Mouse (Mus musculus) embryonic facial prominence, embryonic 10.5 days (tissue): Measurements from ENCODE around the gene Ccdc50. TPM values are rescaled to one million over a fixed set of nuclear protein-coding genes. Genes with fewer than 3 reads are reported as not detected.

Source experiments
- DNase-seq: peaks from one replicate; pipeline ENCODE4 v3.0.0-alpha.2; 2017; ENCODE audit warnings: low spot score
- H3K27ac ChIP-seq: fragments of 300-500 bp; sonication (generic); replicated peaks from 2 replicates; pipeline ENCODE4 v1.5.1; 2016; ENCODE audit warnings: mild to moderate bottlenecking
- H3K27me3 ChIP-seq: fragments of 300-500 bp; sonication (generic); replicated peaks from 2 replicates; pipeline ENCODE4 v1.6.1; 2016; ENCODE audit warnings: low read depth, mild to moderate bottlenecking; ENCODE audit not compliant: poor library complexity, severe bottlenecking
- H3K36me3 ChIP-seq: fragments of 300-500 bp; sonication (generic); replicated peaks from 2 replicates; pipeline ENCODE4 v1.6.1; 2016; ENCODE audit warnings: mild to moderate bottlenecking, moderate library complexity
- H3K4me1 ChIP-seq: fragments of 300-500 bp; sonication (generic); 2 replicates; pipeline ENCODE4 v1.6.1; 2016
- H3K4me3 ChIP-seq: fragments of 300-500 bp; sonication (generic); 2 replicates; pipeline ENCODE4 v1.5.1; 2016; ENCODE audit warnings: mild to moderate bottlenecking, moderate library complexity
- H3K9me3 ChIP-seq: fragments of 300-500 bp; sonication (generic); 2 replicates; pipeline ENCODE4 v1.6.1; 2016; ENCODE audit warnings: mild to moderate bottlenecking
- WGBS: fragments of 180-500 bp; shearing (Covaris S2); methylation state at CpG from one replicate; pipeline ENCODE4 v1.1.7; 2016; 5-methylcytosine and 5-hydroxymethylcytosine counted together
- polyA plus RNA-seq: library from polyadenylated mRNA; unstranded; fragments of >200 nt; fragmentation: Nextera tagmentation; extraction: Ambion mirVana; gene quantifications from 2 replicates; pipeline ENCODE4 v1.2.1, GENCODE M21; 2016

Gene Ccdc50
- polyA plus RNA-seq, 1 experiment from 2014 or later: 53.4 TPM

GRCm38 (mm10) chr16:27384893-27385603 lies 3.6 kb upstream of the Ccdc50 start:
- no peak for DNase-seq

GRCm38 (mm10) chr16:27385649-27386048 lies 3.0 kb upstream of the Ccdc50 start:
- no peak for DNase-seq
- Histone ChIP-seq H3K27me3 (no peaks in the 10 kb centered on the region), H3K4me1 (peaks cover 17% of the 10 kb centered on the region), H3K36me3 (no peaks in the 10 kb centered on the region), H3K9me3 (no peaks in the 10 kb centered on the region), H3K27ac (no peak overlapping the region), H3K4me3 (no peak overlapping the region)
- WGBS: 70% methylated on average over 1 of the region's 1 CpGs

More at GRCm38 (mm10) chr16:27384893-27385603, 3.6 kb upstream of the Ccdc50 start:
- H3K4me3 ChIP-seq: no peak overlapping the region
- no peaks in the 10 kb centered on the region for H3K27me3 ChIP-seq
- H3K36me3 ChIP-seq: no peaks in the 10 kb centered on the region
- no peak overlapping the region for H3K27ac ChIP-seq
- WGBS: 73% methylated on average over 4 of the region's 4 CpGs
- no peaks in the 10 kb centered on the region for H3K9me3 ChIP-seq
- H3K4me1 ChIP-seq: peaks cover 11% of the 10 kb centered on the region

DNA sequence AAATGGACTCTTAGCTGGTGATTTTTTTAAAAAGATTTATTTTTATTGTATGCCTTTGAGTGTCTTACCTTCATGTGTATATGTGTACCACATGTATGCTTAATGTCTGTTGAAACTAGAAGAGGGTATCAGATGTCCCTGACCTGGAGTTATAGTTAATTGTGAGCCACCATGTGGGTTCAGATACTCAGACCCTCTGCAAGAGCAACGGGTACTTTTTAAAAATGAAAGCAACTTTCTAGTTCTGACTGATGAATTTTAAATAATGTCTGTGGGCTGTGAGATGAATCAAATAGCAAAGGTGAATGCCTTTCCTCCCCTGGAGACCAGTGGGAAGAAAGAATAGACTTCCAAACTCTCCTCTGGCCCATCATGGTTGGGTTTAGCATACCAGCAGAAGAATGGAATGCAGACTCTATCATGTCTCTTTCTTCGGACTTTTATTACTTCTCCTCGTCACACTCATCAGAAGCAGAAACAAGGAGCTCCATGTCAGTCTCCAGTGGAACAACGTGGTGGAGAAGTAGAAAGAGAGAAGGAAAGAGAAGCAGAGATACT lies 1.7 kb upstream of the Ccdc50 start:
- no peaks in the 10 kb centered on the region for H3K27me3 ChIP-seq
- H3K27ac ChIP-seq: no peak overlapping the region
- H3K4me1 ChIP-seq: peaks cover 24% of the 10 kb centered on the region
- no peak overlapping the region for H3K4me3 ChIP-seq
- DNase-seq: no peak
- H3K36me3 ChIP-seq: no peaks in the 10 kb centered on the region
- 76% methylated on average over 4 of the region's 4 CpGs for WGBS
- no peaks in the 10 kb centered on the region for H3K9me3 ChIP-seq

DNA sequence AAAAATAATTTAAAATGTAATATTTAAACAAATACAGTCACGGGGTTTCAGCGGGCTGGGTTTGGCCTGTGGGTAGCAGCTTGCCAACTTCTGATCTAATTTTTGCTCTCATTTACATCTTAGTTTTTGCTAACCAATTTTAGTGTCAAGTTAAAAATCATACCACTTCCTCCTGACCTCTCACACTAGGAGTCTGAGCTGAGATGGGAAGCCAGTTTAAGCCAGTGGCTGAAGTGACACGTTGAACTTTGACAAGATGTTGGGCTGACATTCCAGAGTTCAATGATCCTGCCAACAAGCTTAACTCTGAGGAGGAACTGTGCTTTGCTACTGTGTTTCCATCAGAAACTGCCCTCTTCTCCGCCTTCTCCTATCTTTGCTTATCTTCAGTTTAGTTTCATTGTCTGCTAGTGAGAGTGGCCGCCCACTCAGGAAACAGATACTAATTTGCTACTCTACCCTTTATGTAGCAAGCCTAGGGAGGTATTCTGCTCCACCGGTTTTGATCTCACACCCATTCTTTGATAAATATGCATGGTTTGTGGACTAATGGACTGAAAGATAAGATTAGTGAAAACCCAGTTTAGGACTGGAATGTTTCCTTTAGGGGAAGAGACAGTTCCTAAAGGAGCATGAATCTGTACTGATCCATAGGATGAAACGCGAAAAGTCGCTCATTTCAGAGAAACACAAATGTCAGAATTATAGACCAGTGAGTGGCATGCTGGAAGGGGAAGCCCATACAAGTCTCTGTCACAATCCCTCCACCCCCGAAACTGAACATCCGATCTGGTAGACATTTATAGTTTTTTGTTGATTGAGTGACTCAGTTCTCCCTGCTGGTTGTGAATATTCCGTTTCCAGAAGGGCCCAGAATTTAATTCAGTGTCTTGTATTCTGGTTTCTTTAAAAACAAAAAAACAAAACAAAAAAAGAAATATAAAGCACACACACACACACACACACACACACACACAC lies 746 bp upstream of the Ccdc50 start:
- H3K4me1 ChIP-seq: peaks cover 24% of the 10 kb centered on the region
- DNase-seq: no peak
- H3K4me3 ChIP-seq: peak overlapping the region; percentile 88
- peak overlapping the region; percentile 96 for H3K27ac ChIP-seq
- no peaks in the 10 kb centered on the region for H3K36me3 ChIP-seq
- H3K9me3 ChIP-seq: no peaks in the 10 kb centered on the region
- H3K27me3 ChIP-seq: no peaks in the 10 kb centered on the region
- WGBS: 61% methylated on average over 12 of the region's 12 CpGs

DNA sequence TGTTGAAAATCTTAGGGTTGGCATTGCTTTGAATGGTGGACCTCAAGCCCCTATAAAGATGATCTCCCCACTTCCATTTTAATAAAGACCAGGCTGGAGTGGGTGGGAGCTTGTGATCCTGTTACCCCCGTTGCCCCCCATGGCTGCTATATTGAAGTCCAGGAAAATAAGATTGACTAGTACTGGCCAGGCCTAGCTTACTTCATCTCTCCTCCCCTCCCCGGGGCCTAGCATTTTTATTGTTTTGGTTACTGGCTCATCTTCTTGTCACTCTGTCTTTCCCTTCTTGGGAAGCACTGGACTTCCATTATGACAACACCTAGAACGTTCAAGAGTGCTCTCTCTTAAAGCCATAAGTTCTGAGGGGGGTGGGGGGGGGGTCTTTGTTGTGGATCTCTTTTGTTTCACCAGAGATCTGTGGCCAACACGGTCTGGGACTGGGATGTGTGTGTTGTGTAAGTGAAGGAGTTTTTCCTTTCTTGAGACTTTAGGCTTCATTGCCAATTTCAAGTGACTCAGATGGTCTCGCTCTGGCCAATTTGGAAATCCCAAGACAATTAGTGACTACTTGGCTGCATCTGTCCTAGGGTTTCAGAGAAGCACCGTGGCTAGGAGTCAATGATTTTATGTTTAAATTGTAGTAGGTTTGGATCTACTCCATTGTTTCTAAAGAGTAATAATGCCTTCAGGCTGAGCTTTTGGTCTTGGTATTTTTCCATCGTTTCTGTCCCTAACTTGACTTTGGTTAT lies 1.0 kb downstream of the Ccdc50 start:
- peak overlapping the region; percentile 96 for H3K27ac ChIP-seq
- H3K27me3 ChIP-seq: no peaks in the 10 kb centered on the region
- 29% methylated on average over 7 of the region's 7 CpGs for WGBS
- peak; percentile 35 for DNase-seq
- no peaks in the 10 kb centered on the region for H3K9me3 ChIP-seq
- H3K36me3 ChIP-seq: no peaks in the 10 kb centered on the region
- peak overlapping the region; percentile 88 for H3K4me3 ChIP-seq
- peaks cover 24% of the 10 kb centered on the region for H3K4me1 ChIP-seq

- no peaks in the 10 kb centered on the region for H3K27me3 ChIP-seq
- peaks cover 24% of the 10 kb centered on the region for H3K4me1 ChIP-seq
- H3K4me3 ChIP-seq: peak overlapping the region; percentile 88
- H3K27ac ChIP-seq: no peak overlapping the region
- H3K36me3 ChIP-seq: no peaks in the 10 kb centered on the region
- H3K9me3 ChIP-seq: no peaks in the 10 kb centered on the region
- no peak for DNase-seq
- WGBS: 85% methylated on average over 4 of the region's 4 CpGs
These were observed 1.6 kb downstream of the Ccdc50 start for GRCm38 (mm10) chr16:27390306-27390705.

GRCm38 (mm10) chr16:27391845-27392244 lies 3.2 kb downstream of the Ccdc50 start:
- no peaks in the 10 kb centered on the region for H3K27me3 ChIP-seq
- no peak overlapping the region for H3K4me3 ChIP-seq
- H3K9me3 ChIP-seq: no peaks in the 10 kb centered on the region
- H3K4me1 ChIP-seq: peaks cover 24% of the 10 kb centered on the region
- 73% methylated on average over 2 of the region's 2 CpGs for WGBS
- 0 out of 2 replicates have a peak, but pooled peaks cover under 1% of the 10 kb centered on the region for H3K36me3 ChIP-seq
- DNase-seq: no peak
- no peak overlapping the region for H3K27ac ChIP-seq

DNA sequence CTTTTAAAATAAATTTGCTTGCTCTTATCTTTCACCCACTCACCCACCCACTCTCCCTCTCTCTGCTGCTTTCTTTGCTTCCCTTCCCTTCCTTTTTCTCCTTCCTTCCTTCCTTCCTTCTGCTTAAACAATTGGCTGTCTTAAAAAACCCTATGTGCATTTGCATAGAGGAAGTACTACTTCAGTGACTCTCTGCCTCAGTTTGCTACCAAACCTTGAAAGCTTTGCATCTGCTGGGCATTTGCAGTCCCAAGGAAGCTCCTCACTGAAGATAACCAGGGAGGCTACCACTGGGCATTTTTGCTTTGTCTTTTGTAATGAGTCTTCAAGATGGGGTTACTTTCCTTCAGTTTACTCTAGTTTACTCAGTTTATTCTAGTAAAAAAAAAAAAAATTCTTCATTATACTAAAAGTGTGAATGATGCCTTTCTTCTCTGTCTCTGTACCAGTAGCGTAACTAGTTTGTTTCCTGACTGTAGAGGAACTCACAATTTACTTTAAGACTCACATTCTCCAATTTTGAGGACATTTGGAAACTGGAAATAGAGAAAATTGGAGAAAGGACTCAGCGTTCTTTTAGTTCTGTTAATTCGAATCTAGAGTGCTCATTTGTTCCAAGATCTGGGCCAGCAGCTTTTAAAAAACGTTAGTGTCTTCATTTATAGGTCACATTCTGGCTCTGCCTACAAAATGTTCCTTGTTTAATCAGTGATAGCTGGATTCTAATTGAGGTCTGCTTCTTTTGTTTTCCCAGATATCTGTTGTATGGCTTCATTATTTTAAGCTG lies 6.8 kb downstream of the Ccdc50 start:
- Histone ChIP-seq H3K4me1 (peaks cover 10% of the 10 kb centered on the region), H3K36me3 (peaks cover 3% of the 10 kb centered on the region; the same call in 1 of the 2 replicates), H3K4me3 (no peak overlapping the region), H3K27me3 (no peaks in the 10 kb centered on the region), H3K9me3 (no peaks in the 10 kb centered on the region), H3K27ac (no peak overlapping the region)
- 87% methylated on average over 4 of the region's 4 CpGs for WGBS
- no peak for DNase-seq

DNA sequence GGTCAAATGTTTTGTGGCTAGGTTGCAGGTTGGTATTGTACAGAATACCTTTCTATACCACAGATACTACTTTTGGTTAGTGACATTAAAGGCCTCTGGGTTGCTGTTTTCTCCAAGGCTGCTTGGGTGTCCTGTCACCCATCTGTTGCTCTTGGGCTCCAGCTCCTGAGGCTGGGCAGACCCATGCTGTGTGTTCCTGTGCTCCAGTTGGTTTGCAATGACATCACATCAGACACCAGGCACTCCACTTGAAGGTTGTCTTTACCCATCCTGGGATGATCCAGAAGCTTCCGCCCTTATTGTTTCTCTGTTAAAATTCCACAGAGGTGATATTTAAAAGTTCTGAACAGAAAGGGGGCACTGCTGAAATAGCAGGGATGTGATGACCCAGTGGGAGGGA lies 8.3 kb downstream of the Ccdc50 start:
- no peak for DNase-seq
- Histone ChIP-seq H3K27ac (no peak overlapping the region), H3K36me3 (peaks cover 3% of the 10 kb centered on the region; the same call in 1 of the 2 replicates), H3K4me1 (no peaks in the 10 kb centered on the region), H3K27me3 (no peaks in the 10 kb centered on the region), H3K9me3 (no peaks in the 10 kb centered on the region), H3K4me3 (no peak overlapping the region)
- WGBS: 98% methylated on average over 1 of the region's 1 CpGs

GRCm38 (mm10) chr16:27399026-27399718 lies 10.5 kb downstream of the Ccdc50 start:
- WGBS: 91% methylated on average over 3 of the region's 3 CpGs
- Histone ChIP-seq H3K9me3 (no peaks in the 10 kb centered on the region), H3K27me3 (no peaks in the 10 kb centered on the region), H3K4me3 (no peak overlapping the region), H3K4me1 (no peaks in the 10 kb centered on the region), H3K27ac (no peak overlapping the region), H3K36me3 (peaks cover 3% of the 10 kb centered on the region; the same call in 1 of the 2 replicates)
- DNase-seq: no peak

GRCm38 (mm10) chr16:27399719-27400253 lies 11.1 kb downstream of the Ccdc50 start:
- Histone ChIP-seq H3K4me3 (no peak overlapping the region), H3K4me1 (no peaks in the 10 kb centered on the region), H3K27ac (no peak overlapping the region), H3K9me3 (no peaks in the 10 kb centered on the region), H3K36me3 (peaks cover 3% of the 10 kb centered on the region; the same call in 1 of the 2 replicates), H3K27me3 (no peaks in the 10 kb centered on the region)
- no peak for DNase-seq
- WGBS: 89% methylated on average over 6 of the region's 6 CpGs
